Mouse (Mus musculus) embryonic stem cell, embryonic (primary cell): ENCODE measurements around the gene Gcsh.

Experiments used
- CTCF ChIA-PET, 4 experiments: fragments of 300-600 bp in 2 of 4; fragments of 350-600 bp in 2 of 4; sonication (Branson Sonifier 250); formaldehyde crosslinking; loops; one replicate each; lab custom pipeline; 2022; ENCODE audit warnings: inconsistent platforms in 2 of 4; lab: Charles Lee
- POLR2A ChIA-PET, 4 experiments: fragments of 300-600 bp in 2 of 4; fragments of 350-600 bp in 2 of 4; sonication (Branson Sonifier 250); formaldehyde crosslinking; loops; one replicate each; lab custom pipeline; 2022; ENCODE audit warnings: antibody characterized with exemption in 4 of 4, inconsistent platforms in 1 of 4; lab: Charles Lee

Gcsh gene

GRCm38 (mm10) chr8:116992176-116992971 is 963 bp downstream of the Gcsh start:
- CTCF ChIA-PET = interaction anchor here (0.6 to 2.3 kb wide), 12 partner anchors 8 to 319 kb away, joined by 3 to 17 read pairs (median 4); partner anchors contain the start of gene 1700030J22Rik (in 3 of the 4)
- POLR2A ChIA-PET = interaction anchor here (0.5 to 7.6 kb wide), 52 partner anchors 8 to 156 kb away, joined by 3 to 114 read pairs (median 5); partner anchors contain the start of genes 1700030J22Rik (in 4 of the 4), Cenpn (in 3 of the 4), Cmc2 (in 3 of the 4) and Atmin (in 2 of the 4)

GRCm38 (mm10) chr8:116991241-116991640 is 2.1 kb downstream of the Gcsh start:
- CTCF ChIA-PET = interaction anchor here in 2 of 4 experiments (0.6 to 2.2 kb wide), 4 partner anchors 13 to 125 kb away, joined by 3 to 6 read pairs (median 3); partner anchors contain the start of gene 1700030J22Rik (in 1 of the 2)
- POLR2A ChIA-PET = interaction anchor here (0.8 to 7.6 kb wide), 15 partner anchors 8 to 56 kb away, joined by 3 to 114 read pairs (median 8); partner anchors contain the start of genes 1700030J22Rik (in 4 of the 4) and Atmin (in 1 of the 4)

DNA sequence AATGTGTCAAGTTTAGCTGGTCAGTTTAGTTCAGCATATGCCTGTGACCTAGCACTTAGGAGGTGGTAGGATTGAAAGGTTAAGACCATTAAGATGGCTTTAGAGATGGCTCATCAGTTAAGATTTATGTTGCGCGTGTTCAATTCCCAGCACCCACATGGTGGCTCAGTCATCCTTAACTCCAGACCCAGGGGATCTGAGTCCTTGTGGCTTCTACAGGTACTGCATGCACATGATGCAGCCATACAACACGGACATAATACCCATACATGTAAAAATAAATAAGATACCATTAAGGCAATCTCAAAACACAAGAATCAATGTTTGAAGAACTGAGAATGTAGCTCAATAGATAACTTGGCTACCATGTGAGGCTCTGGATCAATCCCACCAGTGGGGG is 3.5 kb downstream of the Gcsh start:
- CTCF ChIA-PET = interaction anchor here in 2 of 4 experiments (0.9 to 2.9 kb wide), 2 partner anchors 9 to 11 kb away, joined by 3 to 10 read pairs; partner anchors contain the start of gene 1700030J22Rik (in 1 of the 2)

DNA sequence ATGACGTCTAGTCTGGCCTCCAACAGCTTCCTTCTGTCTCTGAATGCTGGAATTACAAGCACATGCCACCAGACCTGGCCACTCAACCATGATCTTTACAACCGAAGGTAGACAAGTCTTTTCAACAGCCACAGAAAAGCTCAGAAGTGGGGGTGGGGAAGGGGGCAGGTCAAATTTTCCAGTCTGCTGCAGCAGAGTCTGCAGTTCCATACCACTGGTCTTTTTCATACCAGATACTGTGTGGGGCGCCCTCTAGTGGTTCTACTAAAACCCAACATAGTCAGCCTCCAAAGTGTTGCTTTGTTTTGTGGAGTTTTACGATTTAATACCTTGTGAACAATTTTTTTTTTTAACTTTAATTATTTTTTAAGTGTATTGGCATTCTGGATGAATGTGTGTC is 13.2 kb downstream of the Gcsh start:
- ChIA-PET CTCF (interaction anchor here (0.5 to 2.2 kb wide), 19 partner anchors 8 to 1349 kb away, joined by 3 to 10 read pairs (median 4); partner anchors contain the start of gene Gcsh (in 2 of the 4)), POLR2A (interaction anchor here (0.6 to 3.9 kb wide), 8 partner anchors 12 to 452 kb away, joined by 3 to 90 read pairs (median 5); partner anchors contain the start of genes Gcsh (in 3 of the 4) and Cmc2 (in 1 of the 4))

More for the DNA sequence above, 3.5 kb downstream of the Gcsh start:
- POLR2A ChIA-PET = interaction anchor here in 2 of 4 experiments (1.1 to 7.6 kb wide), 6 partner anchors 9 to 69 kb away, joined by 3 to 114 read pairs (median 4); partner anchors contain the start of genes 1700030J22Rik (in 1 of the 2) and Cmc2 (in 1 of the 2)

DNA sequence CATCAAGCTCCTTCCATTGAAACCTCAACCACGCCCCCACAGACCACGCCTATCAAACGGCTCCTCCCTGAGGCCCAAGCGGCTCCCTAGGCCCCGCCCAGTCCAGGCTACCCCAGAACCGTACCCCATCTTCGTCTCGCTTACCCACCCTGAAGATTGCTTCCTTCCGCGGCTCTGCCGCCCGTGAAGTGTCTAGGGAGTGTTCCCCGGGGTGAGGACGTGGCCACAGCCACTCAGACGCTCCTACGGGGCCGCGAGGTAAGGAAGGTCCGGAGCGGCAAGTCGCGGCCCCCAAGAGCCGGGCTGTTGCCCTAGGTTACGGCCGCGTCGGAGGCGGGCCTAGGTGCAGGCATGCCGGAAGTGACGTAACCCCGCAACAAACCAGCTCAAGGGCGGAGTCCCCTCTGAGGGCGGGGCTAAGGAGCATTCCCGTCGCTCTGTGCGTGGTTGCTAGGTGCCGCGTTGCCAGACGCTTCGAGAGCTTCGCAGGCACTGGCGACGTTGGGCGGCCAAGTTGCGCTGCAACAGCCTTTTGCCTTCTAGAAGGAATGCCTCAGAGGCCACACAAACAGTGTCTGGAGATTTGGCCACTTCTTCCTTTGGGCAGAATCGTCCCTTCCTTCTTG is 14.6 kb downstream of the Gcsh start, which contains the start of gene 1700030J22Rik:
1700030J22Rik (minus strand) TSS at position 329 of the 626 bp plus-strand sequence.
- POLR2A ChIA-PET = interaction anchor here (0.6 to 3.9 kb wide), 47 partner anchors 8 to 823 kb away, joined by 3 to 90 read pairs (median 4); partner anchors contain the start of genes Atmin (in 3 of the 4), Cmc2 (in 3 of the 4), Gcsh (in 3 of the 4) and Cenpn (in 2 of the 4)
- CTCF ChIA-PET = interaction anchor here in 3 of 4 experiments (0.5 to 2.2 kb wide), 26 partner anchors 9 to 622 kb away, joined by 3 to 17 read pairs (median 4); partner anchors contain the start of genes Gcsh (in 3 of the 3), Atmin (in 1 of the 3), Cenpn (in 1 of the 3) and Cmc2 (in 1 of the 3)

GRCm38 (mm10) chr8:116978052-116978451 is 15.3 kb downstream of the Gcsh start:
- CTCF ChIA-PET = interaction anchor here in 3 of 4 experiments (0.5 to 2.2 kb wide), 19 partner anchors 10 to 445 kb away, joined by 3 to 17 read pairs (median 6); partner anchors contain the start of genes Gcsh (in 3 of the 3), Atmin (in 1 of the 3), Cenpn (in 1 of the 3) and Cmc2 (in 1 of the 3)
- POLR2A ChIA-PET = interaction anchor here (0.6 to 3.9 kb wide), 43 partner anchors 8 to 824 kb away, joined by 3 to 90 read pairs (median 4); partner anchors contain the start of genes Cmc2 (in 3 of the 4), Gcsh (in 3 of the 4), Atmin (in 2 of the 4) and Cenpn (in 2 of the 4)

- POLR2A ChIA-PET = interaction anchor here in 3 of 4 experiments (0.6 to 2.0 kb wide), 8 partner anchors 14 to 55 kb away, joined by 3 to 9 read pairs (median 4); partner anchors contain the start of genes Cenpn (in 1 of the 3), Cmc2 (in 1 of the 3) and Gcsh (in 1 of the 3)
- CTCF ChIA-PET = interaction anchor here in 1 of 4 experiments (1.4 kb wide), 1 partner anchor 494 kb away, joined by 3 read pairs; no protein-coding TSS in a partner anchor
Observed at GRCm38 (mm10) chr8:116975606-116976005, 17.7 kb downstream of the Gcsh start.

DNA sequence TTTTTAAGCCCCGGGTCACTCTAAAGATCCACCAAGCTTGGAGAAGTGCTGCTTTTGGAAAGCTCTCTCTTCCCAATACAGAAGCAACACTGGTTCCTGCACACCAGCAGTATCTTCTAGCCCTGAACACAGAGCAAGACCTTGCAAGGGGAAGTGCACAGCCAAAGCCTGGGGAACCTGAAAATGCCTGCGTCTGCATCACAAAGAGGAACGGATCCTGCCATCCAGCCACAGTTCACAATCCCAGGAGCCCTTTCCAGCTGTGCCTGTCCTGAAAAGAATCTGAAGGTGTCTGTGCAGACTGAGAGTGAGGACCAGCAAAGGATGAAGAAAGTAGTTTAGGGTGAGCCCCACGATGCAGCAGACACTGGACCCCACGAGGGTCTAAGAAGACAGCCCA is 18.3 kb downstream of the Gcsh start:
- ChIA-PET POLR2A (interaction anchor here in 3 of 4 experiments (0.7 to 2.0 kb wide), 10 partner anchors 13 to 58 kb away, joined by 3 to 9 read pairs (median 4); partner anchors contain the start of genes Gcsh (in 2 of the 3), Cenpn (in 1 of the 3) and Cmc2 (in 1 of the 3)), CTCF (interaction anchor here in 1 of 4 experiments (1.4 kb wide), 1 partner anchor 494 kb away, joined by 3 read pairs; no protein-coding TSS in a partner anchor)

- CTCF ChIA-PET = interaction anchor here in 1 of 4 experiments (0.6 kb wide), 1 partner anchor 9 kb away, joined by 4 read pairs; the partner anchor contains the start of gene 1700030J22Rik
Observed at GRCm38 (mm10) chr8:116969531-116969930, 23.8 kb downstream of the Gcsh start.

GRCm38 (mm10) chr8:116954415-116954814 is 38.9 kb downstream of the Gcsh start:
- ChIA-PET CTCF (interaction anchor here in 1 of 4 experiments (0.6 kb wide), 1 partner anchor 153 kb away, joined by 7 read pairs; no protein-coding TSS in a partner anchor), POLR2A (interaction anchor here in 1 of 4 experiments (0.8 kb wide), 1 partner anchor 9 kb away, joined by 3 read pairs; no protein-coding TSS in a partner anchor)

More at GRCm38 (mm10) chr8:116969531-116969930, 23.8 kb downstream of the Gcsh start:
- POLR2A ChIA-PET = interaction anchor here in 2 of 4 experiments (1.1 to 1.2 kb wide), 3 partner anchors 9 to 16 kb away, joined by 3 to 6 read pairs (median 3); partner anchors contain the start of gene 1700030J22Rik (in 1 of the 2)

- ChIA-PET CTCF (interaction anchor here in 1 of 4 experiments (1.4 kb wide), 1 partner anchor 28 kb away, joined by 4 read pairs; no protein-coding TSS in a partner anchor), POLR2A (interaction anchor here in 2 of 4 experiments (0.6 to 1.7 kb wide), 3 partner anchors 8 to 160 kb away, joined by 3 to 6 read pairs (median 6); partner anchors contain the start of genes Atmin (in 1 of the 2) and Gcsh (in 1 of the 2))
Observed at GRCm38 (mm10) chr8:116952428-116952827, 40.9 kb downstream of the Gcsh start.

DNA sequence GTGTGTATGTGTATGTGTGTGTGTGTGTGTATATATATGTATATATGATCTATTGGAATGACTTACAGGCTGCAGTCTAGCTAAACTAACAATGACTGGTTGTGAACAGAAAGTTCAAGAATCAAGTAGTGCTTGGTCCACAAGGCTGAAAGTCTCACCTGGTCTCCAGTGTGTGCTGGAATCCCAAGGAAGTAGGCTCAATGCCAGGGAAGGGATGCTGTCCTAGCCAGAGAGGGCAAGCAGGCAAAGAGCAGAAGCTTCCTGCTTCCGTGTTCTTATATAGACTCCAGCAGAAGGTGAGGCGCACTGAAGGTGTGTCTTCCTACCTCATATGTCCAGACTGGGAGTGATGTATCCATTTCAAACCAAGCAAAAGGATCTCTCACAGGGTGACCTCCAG is 41.6 kb downstream of the Gcsh start:
- ChIA-PET CTCF (no interaction called here), POLR2A (interaction anchor here in 2 of 4 experiments (0.6 to 1.4 kb wide), 3 partner anchors 24 to 161 kb away, joined by 3 to 6 read pairs (median 3); partner anchors contain the start of gene Gcsh (in 1 of the 2))

GRCm38 (mm10) chr8:116951369-116951768 is 42.0 kb downstream of the Gcsh start:
- POLR2A ChIA-PET = interaction anchor here in 2 of 4 experiments (0.6 to 1.4 kb wide), 3 partner anchors 10 to 42 kb away, joined by 3 to 4 read pairs (median 3); partner anchors contain the start of gene Gcsh (in 1 of the 2)
- CTCF ChIA-PET = interaction anchor here in 2 of 4 experiments (0.6 to 0.7 kb wide), 2 partner anchors 33 to 129 kb away, joined by 3 to 4 read pairs; no protein-coding TSS in a partner anchor

DNA sequence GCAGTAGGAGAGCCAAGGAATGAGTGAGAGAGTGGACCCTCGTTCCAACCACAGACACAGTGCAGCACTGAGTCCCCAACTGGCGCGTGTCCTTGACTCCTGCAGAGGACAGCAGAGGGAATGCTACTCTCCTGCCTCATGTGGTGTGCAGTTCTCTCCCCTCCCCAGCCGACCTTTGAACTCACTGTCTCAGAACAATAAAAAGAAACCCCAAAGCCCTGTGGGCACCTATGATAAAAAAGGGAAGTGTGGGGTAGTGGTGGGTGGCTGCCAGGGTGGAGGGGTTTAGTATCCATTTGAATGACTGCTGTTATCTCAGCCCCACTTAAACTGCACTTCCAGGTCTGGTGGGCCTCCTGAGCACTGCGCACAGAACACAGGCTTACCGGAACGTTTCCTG is 45.7 kb downstream of the Gcsh start:
- ChIA-PET POLR2A (interaction anchor here in 2 of 4 experiments (0.5 to 5.7 kb wide), 10 partner anchors 11 to 360 kb away, joined by 3 to 32 read pairs (median 3); partner anchors contain the start of genes Cenpn (in 1 of the 2), Cmc2 (in 1 of the 2) and Gcsh (in 1 of the 2)), CTCF (no interaction called here)

GRCm38 (mm10) chr8:116946851-116947250 is 46.5 kb downstream of the Gcsh start:
- POLR2A ChIA-PET = interaction anchor here in 3 of 4 experiments (0.5 to 5.7 kb wide), 20 partner anchors 9 to 402 kb away, joined by 3 to 32 read pairs (median 4); partner anchors contain the start of genes Cmc2 (in 2 of the 3), Gcsh (in 2 of the 3), 1700030J22Rik (in 1 of the 3) and Cenpn (in 1 of the 3)
- CTCF ChIA-PET = interaction anchor here (0.6 to 1.1 kb wide), 6 partner anchors 19 to 799 kb away, joined by 3 read pairs; partner anchors contain the start of gene Cenpn (in 1 of the 4)
